Mouse (Mus musculus): ENCODE data around the gene Fhod1. TPM values are rescaled to one million over a fixed set of nuclear protein-coding genes. Genes with fewer than 3 reads are reported as not detected.

Gene Fhod1
- total and polyA plus RNA-seq, 3 experiments: 2.5 to 10.9 TPM; not detected in 1

- Histone ChIP-seq H3K27me3 (ENCODE audit: control insufficient read depth in 1 of 2, insufficient read depth in 2 of 2, low read length in 2 of 2) (peaks cover 4 to 11% of the 10 kb centered on the region in 2 experiments; a peak in 3 of 4 replicates), H3K79me2 (ENCODE audit: control insufficient read depth, insufficient read depth, low read length, poor library complexity) (peaks cover 4% of the 10 kb centered on the region; the same call in 1 of the 2 replicates), H3K27ac (ENCODE audit: control insufficient read depth, low read depth, low read length) (peak overlapping the region; percentile 57), H3K36me3 (ENCODE audit: control insufficient read depth in 1 of 2, insufficient read depth in 2 of 2, low read length in 2 of 2) (peaks cover 0 to 35% of the 10 kb centered on the region in 2 experiments; a peak in 2 of 4 replicates), H3K4me3 (ENCODE audit: control insufficient read depth in 1 of 2, insufficient read depth in 1 of 2, low read depth in 2 of 2, low read length in 2 of 2) (no peak overlapping the region), H3K4me1 (ENCODE audit: control insufficient read depth in 1 of 2, insufficient read depth in 2 of 2, low read length in 2 of 2) (peaks cover 15 to 54% of the 10 kb centered on the region in 2 experiments), H3K9ac (ENCODE audit: control insufficient read depth, low read depth, low read length, poor library complexity, severe bottlenecking) (peak overlapping the region; percentile 17), H3K9me3 (replicated peaks; ENCODE audit: insufficient read depth, low read length) (no peaks in the 10 kb centered on the region)
- 0 out of 2 replicates have a peak, but pooled peaks have one; percentile 39 for TF ChIP-seq RCOR1 (IDR thresholded peaks at IDR 0.05; ENCODE audit: low read depth, low read length)
- no peak for TF ChIP-seq E2F4 (IDR thresholded peaks at IDR 0.05; ENCODE audit: borderline replicate concordance, low read depth, low read length)
- TF ChIP-seq JUND (IDR thresholded peaks at IDR 0.05; ENCODE audit: low read depth, low read length): peak; percentile 80; the same call in 1 of the 2 replicates
- no peak for TF ChIP-seq NELFE (IDR thresholded peaks at IDR 0.05; ENCODE audit: low read depth, low read length)
- TF ChIP-seq EP300 (IDR thresholded peaks at IDR 0.05; ENCODE audit: low read depth in 1 of 2, low read length in 2 of 2): peak; percentile 37 to 55; a peak in 2 of 4 replicates
- TF ChIP-seq KAT2A (conservative IDR thresholded peaks at IDR 0.05; ENCODE audit: low read depth, low read length): no peak
- peak; percentile 54; the same call in 1 of the 2 replicates for TF ChIP-seq ETS1 (IDR thresholded peaks at IDR 0.05; ENCODE audit: low read depth, low read length)
- peak; percentile 35 for TF ChIP-seq CHD2 (IDR thresholded peaks at IDR 0.05; ENCODE audit: low read length)
- TF ChIP-seq UBTF (IDR thresholded peaks at IDR 0.05; ENCODE audit: borderline replicate concordance, insufficient read depth, low read depth, low read length): no peak
- no peak for TF ChIP-seq RAD21 (IDR thresholded peaks at IDR 0.05; ENCODE audit: low read depth, low read length)
- no peak for TF ChIP-seq ELF1 (IDR thresholded peaks at IDR 0.05; ENCODE audit: low read depth, low read length)
- TF ChIP-seq POLR2AphosphoS2 (IDR thresholded peaks at IDR 0.05; ENCODE audit: low read length): no peak
- TF ChIP-seq ZNF384 (IDR thresholded peaks at IDR 0.05; ENCODE audit: low read depth, low read length): no peak
- DNase-seq (ENCODE audit: low read depth, low spot score): peak; percentile 71
Observed at GRCm38 (mm10) chr8:105345061-105345975, 2.4 kb downstream of the Fhod1 start.

DNA sequence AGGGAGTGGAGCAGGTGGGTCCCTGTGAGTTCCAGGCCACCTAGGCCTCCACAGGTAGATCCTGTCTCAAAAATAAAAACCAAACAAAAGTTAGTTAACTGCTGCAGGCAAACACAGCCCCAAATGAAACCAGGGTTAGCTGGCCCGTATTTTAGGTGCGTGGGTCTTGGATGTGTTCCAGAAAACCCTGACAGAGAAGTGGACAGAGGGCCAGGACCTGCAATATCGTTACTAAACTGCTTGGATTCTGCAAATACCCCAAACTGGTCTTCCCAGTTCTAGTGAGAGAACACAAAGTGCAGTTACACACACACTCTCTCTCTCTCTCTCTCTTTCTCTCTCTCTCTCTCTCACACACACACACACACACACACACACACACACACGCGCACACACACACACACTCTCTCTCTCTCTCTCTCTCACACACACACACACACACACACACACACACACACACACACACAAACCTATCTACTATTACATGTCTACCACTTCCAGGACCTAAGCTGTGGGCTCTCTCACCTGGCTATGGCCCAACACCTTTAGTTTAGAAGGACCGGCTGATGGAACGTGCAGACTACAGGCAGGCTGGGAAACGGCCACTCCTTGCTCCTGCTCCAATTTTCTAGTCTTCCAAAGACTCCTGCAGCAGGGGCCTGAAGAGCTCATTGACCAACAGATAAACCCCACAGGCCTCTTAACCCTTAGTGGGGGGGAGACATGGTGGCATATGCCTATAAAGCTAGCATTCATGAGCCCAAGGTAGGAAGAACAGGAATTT, 3.8 kb downstream of the Fhod1 start:
- H3K36me3 ChIP-seq (ENCODE audit: control insufficient read depth in 1 of 2, insufficient read depth in 2 of 2, low read length in 2 of 2): peaks cover 0 to 44% of the 10 kb centered on the region in 2 experiments; a peak in 2 of 4 replicates
- no peak for DNase-seq (ENCODE audit: low read depth, low spot score)

More for the DNA sequence above, 3.8 kb downstream of the Fhod1 start:
- no peaks in the 10 kb centered on the region for H3K9me3 ChIP-seq (replicated peaks; ENCODE audit: insufficient read depth, low read length)
- TF ChIP-seq E2F4 (IDR thresholded peaks at IDR 0.05; ENCODE audit: borderline replicate concordance, low read depth, low read length) (no peak), MYC (IDR thresholded peaks at IDR 0.05; ENCODE audit: low read depth, low read length) (no peak), MAX (IDR thresholded peaks at IDR 0.05; ENCODE audit: low read length) (no peak), ZNF384 (IDR thresholded peaks at IDR 0.05; ENCODE audit: low read depth, low read length) (no peak), NRF1 (IDR thresholded peaks at IDR 0.05; ENCODE audit: insufficient read depth, low read depth, low read length, poor library complexity, severe bottlenecking) (no peak), BHLHE40 (IDR thresholded peaks at IDR 0.05; ENCODE audit: borderline replicate concordance, low read depth, low read length) (no peak), RCOR1 (IDR thresholded peaks at IDR 0.05; ENCODE audit: low read depth, low read length) (no peak), TCF12 (IDR thresholded peaks at IDR 0.05; ENCODE audit: low read depth, low read length) (no peak), GATA1 (IDR thresholded peaks at IDR 0.05; ENCODE audit: low read depth, low read length) (no peak), TBP (IDR thresholded peaks at IDR 0.05; ENCODE audit: low read depth, low read length) (no peak)
- peaks cover 4% of the 10 kb centered on the region; the same call in 1 of the 2 replicates for H3K79me2 ChIP-seq (ENCODE audit: control insufficient read depth, insufficient read depth, low read length, poor library complexity)
- H3K4me1 ChIP-seq (ENCODE audit: control insufficient read depth in 1 of 2, insufficient read depth in 2 of 2, low read length in 2 of 2): peaks cover 18 to 62% of the 10 kb centered on the region in 2 experiments
- H3K27ac ChIP-seq (ENCODE audit: control insufficient read depth, low read depth, low read length): peak overlapping the region; percentile 30
- peaks cover 1 to 2% of the 10 kb centered on the region in 2 experiments; a peak in 1 of 4 replicates for H3K27me3 ChIP-seq (ENCODE audit: control insufficient read depth in 1 of 2, insufficient read depth in 2 of 2, low read length in 2 of 2)
- no peak overlapping the region for H3K4me3 ChIP-seq (ENCODE audit: control insufficient read depth in 1 of 2, insufficient read depth in 1 of 2, low read depth in 2 of 2, low read length in 2 of 2)
- no peak overlapping the region for H3K9ac ChIP-seq (ENCODE audit: control insufficient read depth, low read depth, low read length, poor library complexity, severe bottlenecking)
